Mouse (Mus musculus) CH12.LX (cell line): ENCODE results near the gene Urgcp. TPM values are rescaled to one million over a fixed set of nuclear protein-coding genes. Genes with fewer than 3 reads are reported as not detected.

ENCODE experiments used
- DNase-seq: peaks from one replicate; pipeline ENCODE4 v3.0.0-alpha.2; 2013; ENCODE audit errors: extremely low read depth
- H3K27ac ChIP-seq: 2 replicates; pipeline ENCODE4 v1.5.1; 2012; ENCODE audit warnings: low read depth, mild to moderate bottlenecking, control low read depth, moderate library complexity; ENCODE audit not compliant: insufficient read depth
- H3K27me3 ChIP-seq: replicated peaks from 2 replicates; pipeline ENCODE3; 2012; ENCODE audit warnings: inconsistent platforms
- H3K36me3 ChIP-seq, 2 experiments: replicated peaks in 1 of 2; 2 replicates each; pipeline versions ENCODE3 to v1.6.1; 2012; ENCODE audit warnings: inconsistent platforms in 1 of 2, low read length in 1 of 2, mild to moderate bottlenecking in 1 of 2, mixed read lengths in 1 of 2, moderate library complexity in 1 of 2; ENCODE audit not compliant: control insufficient read depth in 1 of 2, insufficient read depth in 1 of 2
- H3K4me1 ChIP-seq, 2 experiments: 2 replicates each; pipeline ENCODE4 v1.6.1; 2012; ENCODE audit warnings: inconsistent platforms in 1 of 2, moderate library complexity in 1 of 2; ENCODE audit not compliant: insufficient read depth in 2 of 2, control insufficient read depth in 1 of 2
- H3K4me2 ChIP-seq: 2 replicates; pipeline ENCODE4 v1.6.1; 2012; ENCODE audit warnings: low read depth, mild to moderate bottlenecking, control low read depth; ENCODE audit not compliant: poor library complexity, insufficient read depth, severe bottlenecking
- H3K4me3 ChIP-seq, 3 experiments: fragments of 150-350 bp in 1 of 3; sonication (generic) in 1 of 3; replicated peaks in 1 of 3; 2 replicates each; pipeline versions ENCODE3 to v1.5.1; 2011 to 2012; ENCODE audit warnings: low read depth in 2 of 3, low read length in 2 of 3, mild to moderate bottlenecking in 2 of 3, moderate library complexity in 2 of 3, control low read depth in 1 of 3, improper control_type of control experiment in 1 of 3, inconsistent platforms in 1 of 3, mixed read lengths in 1 of 3; ENCODE audit not compliant: poor library complexity in 1 of 3
- H3K79me2 ChIP-seq: replicated peaks from 2 replicates; pipeline ENCODE4 v1.6.1; 2012; ENCODE audit warnings: mild to moderate bottlenecking, moderate library complexity; ENCODE audit not compliant: control insufficient read depth, poor library complexity, insufficient read depth, severe bottlenecking; ENCODE audit errors: extremely low read depth
- H3K9ac ChIP-seq: 2 replicates; pipeline ENCODE4 v1.6.1; 2012; ENCODE audit warnings: low read depth, mild to moderate bottlenecking, control low read depth, moderate library complexity; ENCODE audit not compliant: insufficient read depth
- H3K9me3 ChIP-seq: replicated peaks from 2 replicates; pipeline ENCODE3; 2012; ENCODE audit warnings: low read length, inconsistent platforms, mixed read lengths
- CHD2 ChIP-seq: IDR thresholded peaks from 2 replicates; pipeline ENCODE4 v1.6.1; 2011; ENCODE audit warnings: low read length, improper control_type of control experiment
- CTCF ChIP-seq, 2 experiments: IDR thresholded peaks in 1 of 2; conservative IDR thresholded peaks in 1 of 2; 2 replicates each; pipeline ENCODE4 v1.5.1; 2011 to 2012; ENCODE audit warnings: low read depth in 2 of 2, low read length in 2 of 2, improper control_type of control experiment in 1 of 2, inconsistent platforms in 1 of 2, mild to moderate bottlenecking in 1 of 2, moderate library complexity in 1 of 2
- E2F4 ChIP-seq: IDR thresholded peaks from 2 replicates; pipeline ENCODE4 v1.6.1; 2011; ENCODE audit warnings: low read depth, low read length, improper control_type of control experiment; ENCODE audit not compliant: insufficient replicate concordance
- ELF1 ChIP-seq: IDR thresholded peaks from 2 replicates; pipeline ENCODE4 v1.6.1; 2014; ENCODE audit warnings: low read depth, mild to moderate bottlenecking, inconsistent platforms, low read length, improper control_type of control experiment
- EP300 ChIP-seq: IDR thresholded peaks from 2 replicates; pipeline ENCODE4 v1.6.1; 2011; ENCODE audit warnings: low read length, improper control_type of control experiment
- ETS1 ChIP-seq: conservative IDR thresholded peaks from 2 replicates; pipeline ENCODE4 v1.6.1; 2012; ENCODE audit warnings: low read depth, mild to moderate bottlenecking, inconsistent platforms, low read length, improper control_type of control experiment, moderate library complexity
- GABPA ChIP-seq: IDR thresholded peaks from 2 replicates; pipeline ENCODE4 v1.6.1; 2012; ENCODE audit warnings: low read depth, low read length, improper control_type of control experiment, inconsistent platforms; ENCODE audit not compliant: insufficient replicate concordance
- JUN ChIP-seq: IDR thresholded peaks from 2 replicates; pipeline ENCODE4 v1.6.1; 2011; ENCODE audit warnings: low read depth, mild to moderate bottlenecking, low read length, improper control_type of control experiment, moderate library complexity; ENCODE audit not compliant: insufficient read depth
- JUND ChIP-seq: conservative IDR thresholded peaks from 2 replicates; pipeline ENCODE4 v1.6.1; 2011; ENCODE audit warnings: low read depth, low read length, improper control_type of control experiment
- KAT2A ChIP-seq: IDR thresholded peaks from 2 replicates; pipeline ENCODE4 v1.6.1; 2012; ENCODE audit warnings: low read length, improper control_type of control experiment, inconsistent platforms; ENCODE audit not compliant: insufficient replicate concordance
- MAFK ChIP-seq: IDR thresholded peaks from 2 replicates; pipeline ENCODE4 v1.6.1; 2011; ENCODE audit warnings: low read length, improper control_type of control experiment; ENCODE audit not compliant: insufficient replicate concordance
- MAZ ChIP-seq: IDR thresholded peaks from 2 replicates; pipeline ENCODE4 v1.6.1; 2012; ENCODE audit warnings: low read depth, mild to moderate bottlenecking, inconsistent platforms, low read length, improper control_type of control experiment, moderate library complexity
- MEF2A ChIP-seq: IDR thresholded peaks from 2 replicates; pipeline ENCODE4 v1.6.1; 2014; ENCODE audit warnings: low read depth, mild to moderate bottlenecking, inconsistent platforms, low read length, improper control_type of control experiment, borderline replicate concordance
- MXI1 ChIP-seq: IDR thresholded peaks from 2 replicates; pipeline ENCODE4 v1.6.1; 2011; ENCODE audit warnings: mild to moderate bottlenecking, low read depth, low read length, improper control_type of control experiment
- MYC ChIP-seq: IDR thresholded peaks from 2 replicates; pipeline ENCODE4 v1.6.1; 2011; ENCODE audit warnings: low read depth, mild to moderate bottlenecking, improper control_type of control experiment, low read length
- NELFE ChIP-seq: IDR thresholded peaks from 2 replicates; pipeline ENCODE4 v1.6.1; 2011; ENCODE audit warnings: low read depth, low read length, improper control_type of control experiment
- PAX5 ChIP-seq: IDR thresholded peaks from 2 replicates; pipeline ENCODE4 v1.6.1; 2012; ENCODE audit warnings: low read length, inconsistent platforms, mixed read lengths
- POLR2AphosphoS2 ChIP-seq: IDR thresholded peaks from 2 replicates; pipeline ENCODE4 v1.6.1; 2011; ENCODE audit warnings: low read depth, low read length, improper control_type of control experiment
- RAD21 ChIP-seq: IDR thresholded peaks from 2 replicates; pipeline ENCODE4 v1.6.1; 2011; ENCODE audit warnings: low read depth, mild to moderate bottlenecking, low read length, improper control_type of control experiment, moderate library complexity
- RCOR1 ChIP-seq: conservative IDR thresholded peaks from 2 replicates; pipeline ENCODE4 v1.6.1; 2012; ENCODE audit warnings: low read depth, mild to moderate bottlenecking, inconsistent platforms, low read length, improper control_type of control experiment
- SIN3A ChIP-seq: IDR thresholded peaks from 2 replicates; pipeline ENCODE4 v1.6.1; 2012; ENCODE audit warnings: low read length, improper control_type of control experiment, inconsistent platforms
- TCF12 ChIP-seq: IDR thresholded peaks from 2 replicates; pipeline ENCODE4 v1.6.1; 2014; ENCODE audit warnings: low read depth, mild to moderate bottlenecking, inconsistent platforms, low read length, improper control_type of control experiment
- UBTF ChIP-seq: IDR thresholded peaks from 2 replicates; pipeline ENCODE4 v1.6.1; 2012; ENCODE audit warnings: low read depth, mild to moderate bottlenecking, inconsistent platforms, low read length, improper control_type of control experiment, moderate library complexity
- USF1 ChIP-seq: IDR thresholded peaks from 2 replicates; pipeline ENCODE4 v1.6.1; 2014; ENCODE audit warnings: low read depth, mild to moderate bottlenecking, inconsistent platforms, low read length, improper control_type of control experiment
- USF2 ChIP-seq: conservative IDR thresholded peaks from 2 replicates; pipeline ENCODE4 v1.6.1; 2011; ENCODE audit warnings: low read depth, low read length, improper control_type of control experiment
- ZC3H11A ChIP-seq: IDR thresholded peaks from 2 replicates; pipeline ENCODE4 v1.6.1; 2012; ENCODE audit warnings: low read depth, mild to moderate bottlenecking, inconsistent platforms, low read length, improper control_type of control experiment
- ZKSCAN1 ChIP-seq: IDR thresholded peaks from 2 replicates; pipeline ENCODE4 v1.6.1; 2012; ENCODE audit warnings: low read depth, inconsistent platforms, low read length, improper control_type of control experiment, borderline replicate concordance
- ZMIZ1 ChIP-seq: IDR thresholded peaks from 2 replicates; pipeline ENCODE4 v1.6.1; 2012; ENCODE audit warnings: low read depth, mild to moderate bottlenecking, inconsistent platforms, low read length, improper control_type of control experiment
- ZNF384 ChIP-seq: IDR thresholded peaks from 2 replicates; pipeline ENCODE4 v1.6.1; 2012; ENCODE audit warnings: low read depth, low read length, improper control_type of control experiment, inconsistent platforms
- dilution Hi-C: fragments of 300-500 bp; cut with MboI; formaldehyde crosslinking; loops from 2 replicates; pipeline ENCODE4 v1.14.3; 2020; ENCODE audit warnings: low sequenced_read_pairs; ENCODE audit not compliant: extremely low pct_unique_long_range_greater_than_20kb, extremely low pct_ligation_motif_present
- in situ Hi-C: fragments of 300-500 bp; cut with MboI; formaldehyde crosslinking; loops from 3 replicates; pipeline ENCODE4 v1.14.3; 2019; ENCODE audit warnings: low sequenced_read_pairs, low pct_ligation_motif_present, low pct_unique_long_range_greater_than_20kb, mixed read lengths
- polyA plus RNA-seq: library from polyadenylated mRNA; unstranded; fragments of >175 nt; gene quantifications from 2 replicates; pipeline ENCODE4 v1.2.1, GENCODE M21; 2012; ENCODE audit warnings: low read depth; ENCODE audit not compliant: insufficient read length
- total RNA-seq, 2 experiments: library from RNA; depleted of rRNA; stranded (reverse); fragments of 300-350 nt in 1 of 2; fragments of >200 nt in 1 of 2; gene quantifications; 2 replicates each; pipeline ENCODE4 v1.2.3; 2012 to 2014

Gene Urgcp
- total and polyA plus RNA-seq, 3 experiments: 11.7 to 13.1 (median 11.7) TPM

DNA sequence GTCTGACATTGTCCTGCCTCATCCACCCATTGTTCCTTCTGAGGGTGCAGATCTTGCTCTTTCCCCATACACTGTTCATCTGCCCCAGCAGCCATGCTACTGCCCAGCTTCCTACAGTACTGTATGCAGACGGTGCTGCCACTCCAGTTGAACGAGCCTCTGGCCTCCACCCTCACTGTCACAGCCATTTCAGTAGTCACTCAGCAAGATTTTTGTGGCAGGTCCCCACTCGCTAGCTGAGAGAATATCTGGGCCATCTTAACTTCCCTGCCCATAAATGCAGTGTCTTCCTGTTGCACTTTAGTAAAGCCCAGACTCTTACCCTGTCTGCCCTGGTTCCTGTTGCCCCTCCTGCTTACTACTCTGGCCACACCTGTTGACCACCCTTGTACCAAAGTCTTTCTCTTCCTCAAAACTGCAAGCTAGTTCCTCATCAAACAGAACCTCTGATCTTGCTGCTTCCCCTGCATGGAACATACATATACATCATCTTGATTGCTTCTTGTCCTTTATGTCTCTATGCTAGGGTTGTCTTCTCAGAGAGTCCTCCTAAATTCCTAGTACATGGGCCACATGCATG, 27.7 kb upstream of the Urgcp start:
- Histone ChIP-seq H3K4me2 (peak overlapping the region; percentile 87), H3K4me1 (peaks cover 12 to 41% of the 10 kb centered on the region in 2 experiments)

DNA sequence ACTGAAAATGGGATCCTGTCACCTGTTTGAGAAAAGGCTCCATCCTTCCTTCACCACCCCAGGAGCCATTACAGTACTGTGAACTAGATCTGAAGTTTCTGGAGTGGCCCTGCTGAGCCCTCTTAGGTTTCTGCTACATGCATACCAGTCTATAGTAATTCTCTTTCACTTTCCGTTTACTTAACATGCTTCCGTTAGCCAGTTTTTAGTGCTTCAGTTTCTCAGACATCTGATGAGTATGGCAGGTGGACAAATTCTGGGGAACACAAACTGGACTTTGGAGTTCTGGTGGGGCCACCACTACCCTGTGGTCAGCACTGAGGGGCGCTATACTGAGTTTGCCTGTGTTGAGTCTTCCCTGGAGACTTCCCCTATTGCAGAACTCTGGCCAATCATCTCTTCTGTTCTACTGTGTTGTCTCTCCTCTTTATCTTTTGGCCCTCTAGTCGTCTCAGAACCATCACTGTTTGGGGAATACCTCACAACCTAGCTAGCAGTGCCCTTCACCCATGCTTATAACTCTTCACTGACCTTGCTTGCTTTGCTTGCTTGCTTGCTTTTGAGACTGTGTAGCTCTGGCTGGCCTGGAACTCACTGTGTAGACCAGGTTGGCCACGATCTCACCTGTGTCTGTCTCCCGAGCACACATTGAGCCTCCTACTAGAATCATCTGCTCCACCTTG, 27.0 kb upstream of the Urgcp start:
- no peaks in the 10 kb centered on the region for H3K9me3 ChIP-seq
- H3K36me3 ChIP-seq: peaks cover 24 to 40% of the 10 kb centered on the region in 2 experiments
- peaks cover 12 to 41% of the 10 kb centered on the region in 2 experiments for H3K4me1 ChIP-seq
- DNase-seq: peak; percentile 77
- peak overlapping the region; percentile 72 to 99 (median 75) for H3K4me3 ChIP-seq
- peak overlapping the region; percentile 88 for H3K9ac ChIP-seq
- dilution Hi-C loops (no loop called here), in situ Hi-C loops (loop anchor here (10.0 kb wide), 1 partner anchor 304 kb away; no protein-coding TSS in a partner anchor)
- H3K4me2 ChIP-seq: peak overlapping the region; percentile 87
- peaks cover 22% of the 10 kb centered on the region for H3K79me2 ChIP-seq
- H3K27me3 ChIP-seq: no peaks in the 10 kb centered on the region
- peak overlapping the region; percentile 75 for H3K27ac ChIP-seq
- TF ChIP-seq USF1 (no peak), PAX5 (no peak), UBTF (no peak), JUN (no peak), CTCF (conservative IDR thresholded peaks at IDR 0.05 in 1 of 2, IDR thresholded peaks at IDR 0.05 in 1 of 2; ENCODE audit: low read depth in 2 of 2, low read length in 2 of 2) (peak; percentile 43 to 76), GABPA (no peak), EP300 (peak; percentile 36; the same call in 1 of the 2 replicates), MEF2A (no peak), ZKSCAN1 (no peak), ZNF384 (no peak), MAZ (no peak), SIN3A (peak; percentile 93; the same call in 1 of the 2 replicates), CHD2 (peak; percentile 22; the same call in 1 of the 2 replicates), RAD21 (no peak; the same call in 1 of the 2 replicates), USF2 (no peak), POLR2AphosphoS2 (no peak), JUND (0 out of 2 replicates have a peak, but pooled peaks have one; percentile 27), ZMIZ1 (no peak; the same call in 1 of the 2 replicates), MYC (0 out of 2 replicates have a peak, but pooled peaks have one; percentile 46), NELFE (0 out of 2 replicates have a peak, but pooled peaks have one; percentile 13), MAFK (no peak), ETS1 (no peak; the same call in 1 of the 2 replicates), MXI1 (peak; percentile 66; the same call in 1 of the 2 replicates), RCOR1 (no peak), ZC3H11A (no peak), E2F4 (no peak), KAT2A (no peak)

More for the DNA sequence above, 27.7 kb upstream of the Urgcp start:
- no peaks in the 10 kb centered on the region for H3K27me3 ChIP-seq
- H3K79me2 ChIP-seq: peaks cover 22% of the 10 kb centered on the region
- peak overlapping the region; percentile 75 for H3K27ac ChIP-seq
- H3K9ac ChIP-seq: peak overlapping the region; percentile 88
- TF ChIP-seq ELF1 (no peak), MXI1 (no peak), RCOR1 (no peak), JUND (no peak), TCF12 (no peak), NELFE (0 out of 2 replicates have a peak, but pooled peaks have one; percentile 2), ZMIZ1 (no peak)
- peaks cover 29 to 45% of the 10 kb centered on the region in 2 experiments for H3K36me3 ChIP-seq
- dilution Hi-C loops (no loop called here), in situ Hi-C loops (loop anchor here (10.0 kb wide), 1 partner anchor 305 kb away; no protein-coding TSS in a partner anchor)
- peak; percentile 58 for DNase-seq
- H3K4me3 ChIP-seq: peak overlapping the region; percentile 72 to 99 (median 75)
- H3K9me3 ChIP-seq: no peaks in the 10 kb centered on the region
